Mouse (Mus musculus): ENCODE data around the gene Fam214b.

GRCm38 (mm10) chr4:43038567-43039495 is 7.2 kb downstream of the Fam214b start:
- no peak for TF ChIP-seq GATA1 (IDR thresholded peaks at IDR 0.05; ENCODE audit: low read length)
- no peak for TF ChIP-seq TAL1 (IDR thresholded peaks at IDR 0.05; ENCODE audit: low read length)

All from erythroblast, embryonic 14.5 days (primary cell).